Mouse (Mus musculus) ovary, adult 2 months (tissue): Measurements from ENCODE around the gene Pik3c2b. TPM values are rescaled to one million over a fixed set of nuclear protein-coding genes. Genes with fewer than 3 reads are reported as not detected.

Experiments
- polyA plus RNA-seq: library from polyadenylated mRNA; depleted of rRNA; stranded (reverse); fragments of >200 nt; gene quantifications from 2 replicates; pipeline ENCODE4 v1.2.3, GENCODE M21; 2012; rRNA removed

Gene Pik3c2b
- 10.3 and 11.2 TPM in 2 replicates for polyA plus RNA-seq

GRCm38 (mm10) chr1:133045011-133045860, at the start of gene Pik3c2b:
Gene Pik3c2b (plus strand): TSS chr1:133045667.

GRCm38 (mm10) chr1:133030461-133030860, 15.0 kb upstream of the Pik3c2b start, which contains the start of gene Mdm4:
Gene Mdm4 (minus strand): TSS chr1:133030561.

GRCm38 (mm10) chr1:133130638-133131560, 85.4 kb downstream of the Pik3c2b start, which contains the start of gene Ppp1r15b:
Gene Ppp1r15b (plus strand): TSS chr1:133131143.

Other genes starting within 250 kb of the Pik3c2b start
- gene Lrrn2, start 165.4 kb upstream of the Pik3c2b start, polyA plus RNA-seq = 21.8 and 22.7 TPM in 2 replicates
- gene Mdm4, start 15.1 kb upstream of the Pik3c2b start, polyA plus RNA-seq = 32.9 and 37.4 TPM in 2 replicates
- gene Ppp1r15b, start 85.5 kb downstream of the Pik3c2b start, polyA plus RNA-seq = 22.3 and 32.7 TPM in 2 replicates
- 26.8 and 33.3 TPM in 2 replicates for gene Plekha6, start 118.5 kb downstream of the Pik3c2b start, polyA plus RNA-seq